Mouse (Mus musculus) urinary bladder, postnatal 14 days (tissue): Measurements from ENCODE around the gene Hormad2.

Experiments used
- DNase-seq: peaks from one replicate; pipeline ENCODE4 v3.0.0; 2021; ENCODE audit warnings: low spot score

The Hormad2 gene

GRCm38 (mm10) chr11:4302363-4302913 lies 138.5 kb downstream of the Hormad2 start:
- DNase-seq = peak; percentile 59

- no peak for DNase-seq
These were observed 140.2 kb downstream of the Hormad2 start for GRCm38 (mm10) chr11:4300683-4301082.

- DNase-seq = peak; percentile 31
These were observed 141.0 kb downstream of the Hormad2 start for GRCm38 (mm10) chr11:4299735-4300474.

- peak; percentile 38 for DNase-seq
These were observed 141.7 kb downstream of the Hormad2 start for GRCm38 (mm10) chr11:4299191-4299590.

GRCm38 (mm10) chr11:4298615-4299014 lies 142.3 kb downstream of the Hormad2 start:
- no peak for DNase-seq

- DNase-seq = no peak
These were observed 143.2 kb downstream of the Hormad2 start for GRCm38 (mm10) chr11:4297753-4298152.

- no peak for DNase-seq
These were observed 144.2 kb downstream of the Hormad2 start for GRCm38 (mm10) chr11:4296610-4297275.
